Mouse (Mus musculus) layer of hippocampus, adult 6 months (tissue): Measurements from ENCODE around the gene Gm5475. TPM values are rescaled to one million over a fixed set of nuclear protein-coding genes. Genes with fewer than 3 reads are reported as not detected.

Experiments used
- long read RNA-seq, 2 experiments: library from polyadenylated mRNA; unstranded; transcript quantifications; one replicate each; pipeline ENCODE4 v2.0.0; 2019 to 2020
- polyA plus RNA-seq: library from polyadenylated mRNA; unstranded; fragments of <200 nt; fragmentation: Nextera tagmentation; gene quantifications from 2 replicates; pipeline ENCODE4 v1.2.3, GENCODE M21; 2021

The Gm5475 gene
- polyA plus RNA-seq = not detected in 2 replicates
- long read RNA-seq, experiment 1 = 0 reads
- long read RNA-seq, experiment 2, partial matches to known transcripts = 0 of 1 reads
- long read RNA-seq, experiment 2, other reads (novel, unspliced or antisense) = 0 of 1 reads

DNA sequence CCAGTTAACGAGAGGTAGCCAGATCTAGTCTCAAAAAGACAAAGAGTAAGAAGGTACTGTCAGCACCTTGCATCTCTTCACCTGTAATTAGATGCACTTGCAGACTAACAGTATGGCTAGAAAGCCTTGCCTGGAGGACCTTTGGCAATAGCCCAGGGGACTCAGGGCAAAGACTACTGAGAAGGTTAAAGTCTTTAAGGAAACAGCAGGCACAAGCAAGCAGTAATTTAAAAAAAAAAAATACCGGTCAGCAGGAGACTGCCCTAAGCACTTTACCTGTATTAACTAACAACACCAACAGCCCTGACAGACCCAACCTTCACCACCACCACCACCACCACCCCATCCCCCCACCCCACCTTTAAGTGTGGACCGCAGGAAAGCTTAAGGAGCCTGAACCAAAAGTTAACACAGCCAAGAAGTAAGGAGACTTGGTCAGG is at the start of gene Gm5475:
Gene Gm5475, plus strand, starts transcription at position 390 of the 440 bp plus-strand sequence.

GRCm38 (mm10) chr15:100424396-100425122 is 2.6 kb downstream of the Gm5475 start, which contains the start of gene Slc11a2:
TSS of gene Slc11a2 (minus strand) at chr15:100425072.

GRCm38 (mm10) chr15:100468295-100469188 is 46.6 kb downstream of the Gm5475 start, which contains the start of gene Letmd1:
TSS of gene Letmd1 (plus strand) at chr15:100469023.

Other genes with a start within 250 kb of the Gm5475 start
- gene Atf1, start 194.3 kb upstream of the Gm5475 start, polyA plus RNA-seq = 4.1 and 4.6 TPM in 2 replicates
- gene Tmprss12, start 141.3 kb upstream of the Gm5475 start, polyA plus RNA-seq = not detected in 2 replicates
- gene Mettl7a1, start 118.0 kb upstream of the Gm5475 start, polyA plus RNA-seq = 13.1 and 17.6 TPM in 2 replicates
- not detected in 2 replicates for gene Mettl7a3, start 87.2 kb upstream of the Gm5475 start, polyA plus RNA-seq
- not detected in 2 replicates for gene Methig1, start 69.0 kb upstream of the Gm5475 start, polyA plus RNA-seq
- not detected in 2 replicates for gene Mettl7a2, start 68.9 kb upstream of the Gm5475 start, polyA plus RNA-seq
- not detected in 2 replicates for gene Higd1c, start 57.6 kb upstream of the Gm5475 start, polyA plus RNA-seq
- 17.1 and 18.1 TPM in 2 replicates for gene Slc11a2, start 2.9 kb downstream of the Gm5475 start, polyA plus RNA-seq
- 58.8 and 74.9 TPM in 2 replicates for gene Letmd1, start 46.9 kb downstream of the Gm5475 start, polyA plus RNA-seq
- gene Csrnp2, start 73.3 kb downstream of the Gm5475 start, polyA plus RNA-seq = 4.6 and 4.8 TPM in 2 replicates
- gene Tfcp2, start 129.9 kb downstream of the Gm5475 start, polyA plus RNA-seq = 14.1 and 21.5 TPM in 2 replicates
- 10.1 and 11.6 TPM in 2 replicates for gene Pou6f1, start 177.8 kb downstream of the Gm5475 start, polyA plus RNA-seq
- gene Dazap2, start 193.2 kb downstream of the Gm5475 start, polyA plus RNA-seq = 248 and 256 TPM in 2 replicates
- gene Smagp, start 214.8 kb downstream of the Gm5475 start, polyA plus RNA-seq = 2.1 and 2.3 TPM in 2 replicates
- gene Bin2, start 247.4 kb downstream of the Gm5475 start, polyA plus RNA-seq = 3.8 and 4.4 TPM in 2 replicates